Mouse (Mus musculus): ENCODE results near the gene Opcml.

GRCm38 (mm10) chr9:28578730-28579129 is 788.2 kb downstream of the Opcml start:
- no peak for TF ChIP-seq CTCF (IDR thresholded peaks at IDR 0.05; ENCODE audit: low read depth)
- no peak for TF ChIP-seq EP300 (IDR thresholded peaks at IDR 0.05; ENCODE audit: low read depth)
